Mouse (Mus musculus): ENCODE measurements around the gene Rgl1. TPM values are rescaled to one million over a fixed set of nuclear protein-coding genes. Genes with fewer than 3 reads are reported as not detected.

Gene Rgl1
- polyA plus RNA-seq, 1 experiment from 2014 or later: 63.8 TPM

GRCm38 (mm10) chr1:152619396-152619795, 146.8 kb downstream of the Rgl1 start:
- Histone ChIP-seq H3K4me1 (ENCODE audit: control insufficient read depth, insufficient read depth, low read length) (peaks cover 44% of the 10 kb centered on the region), H3K4me3 (ENCODE audit: low read length) (no peak overlapping the region), H3K27ac (ENCODE audit: low read depth, low read length) (no peak overlapping the region; the same call in 1 of the 2 replicates), H3K36me3 (ENCODE audit: control insufficient read depth, insufficient read depth, low read length) (peaks cover 8% of the 10 kb centered on the region; the same call in 1 of the 2 replicates), H3K9me3 (ENCODE audit: control insufficient read depth, low read length) (no peaks in the 10 kb centered on the region), H3K27me3 (ENCODE audit: control insufficient read depth, insufficient read depth, low read length) (no peaks in the 10 kb centered on the region), H3K4me2 (replicated peaks; ENCODE audit: low read depth, low read length) (no peak overlapping the region; the same call in 1 of the 2 replicates), H3K9ac (ENCODE audit: low read depth, low read length) (no peak overlapping the region)
- 70% methylated on average over 9 of the region's 9 CpGs for WGBS
- no peak for ATAC-seq (ENCODE audit: low FRiP score, low TSS enrichment)

- Histone ChIP-seq H3K9me3 (ENCODE audit: control insufficient read depth, low read length) (no peaks in the 10 kb centered on the region), H3K4me2 (replicated peaks; ENCODE audit: low read depth, low read length) (no peak overlapping the region; the same call in 1 of the 2 replicates), H3K27me3 (ENCODE audit: control insufficient read depth, insufficient read depth, low read length) (no peaks in the 10 kb centered on the region), H3K27ac (ENCODE audit: low read depth, low read length) (no peak overlapping the region; the same call in 1 of the 2 replicates), H3K4me1 (ENCODE audit: control insufficient read depth, insufficient read depth, low read length) (peaks cover 47% of the 10 kb centered on the region), H3K4me3 (ENCODE audit: low read length) (no peak overlapping the region), H3K9ac (ENCODE audit: low read depth, low read length) (no peak overlapping the region), H3K36me3 (ENCODE audit: control insufficient read depth, insufficient read depth, low read length) (peaks cover 8% of the 10 kb centered on the region; the same call in 1 of the 2 replicates)
- ATAC-seq (ENCODE audit: low FRiP score, low TSS enrichment): no peak
- 76% methylated on average over 3 of the region's 3 CpGs for WGBS
These were observed 147.3 kb downstream of the Rgl1 start for GRCm38 (mm10) chr1:152618896-152619295.

- H3K27ac ChIP-seq (ENCODE audit: low read depth, low read length): no peak overlapping the region; the same call in 1 of the 2 replicates
- WGBS: 46% methylated on average over 1 of the region's 1 CpGs
- no peak overlapping the region for H3K9ac ChIP-seq (ENCODE audit: low read depth, low read length)
- no peak for ATAC-seq (ENCODE audit: low FRiP score, low TSS enrichment)
- peaks cover 8% of the 10 kb centered on the region; the same call in 1 of the 2 replicates for H3K36me3 ChIP-seq (ENCODE audit: control insufficient read depth, insufficient read depth, low read length)
- H3K27me3 ChIP-seq (ENCODE audit: control insufficient read depth, insufficient read depth, low read length): no peaks in the 10 kb centered on the region
- no peaks in the 10 kb centered on the region for H3K9me3 ChIP-seq (ENCODE audit: control insufficient read depth, low read length)
- peaks cover 49% of the 10 kb centered on the region for H3K4me1 ChIP-seq (ENCODE audit: control insufficient read depth, insufficient read depth, low read length)
- H3K4me3 ChIP-seq (ENCODE audit: low read length): no peak overlapping the region
- no peak overlapping the region for H3K4me2 ChIP-seq (replicated peaks; ENCODE audit: low read depth, low read length)
These were observed 147.8 kb downstream of the Rgl1 start for GRCm38 (mm10) chr1:152618381-152618780.

GRCm38 (mm10) chr1:152617745-152618342, 148.3 kb downstream of the Rgl1 start:
- Histone ChIP-seq H3K27me3 (ENCODE audit: control insufficient read depth, insufficient read depth, low read length) (no peaks in the 10 kb centered on the region), H3K36me3 (ENCODE audit: control insufficient read depth, insufficient read depth, low read length) (peaks cover 8% of the 10 kb centered on the region; the same call in 1 of the 2 replicates), H3K4me3 (ENCODE audit: low read length) (no peak overlapping the region), H3K4me2 (replicated peaks; ENCODE audit: low read depth, low read length) (no peak overlapping the region), H3K27ac (ENCODE audit: low read depth, low read length) (no peak overlapping the region), H3K9ac (ENCODE audit: low read depth, low read length) (no peak overlapping the region), H3K4me1 (ENCODE audit: control insufficient read depth, insufficient read depth, low read length) (peaks cover 52% of the 10 kb centered on the region), H3K9me3 (ENCODE audit: control insufficient read depth, low read length) (no peaks in the 10 kb centered on the region)
- ATAC-seq (ENCODE audit: low FRiP score, low TSS enrichment): no peak
- WGBS: 69% methylated on average over 10 of the region's 10 CpGs

- Histone ChIP-seq H3K9me3 (ENCODE audit: control insufficient read depth, low read length) (no peaks in the 10 kb centered on the region), H3K27ac (ENCODE audit: low read depth, low read length) (no peak overlapping the region), H3K36me3 (ENCODE audit: control insufficient read depth, insufficient read depth, low read length) (peaks cover 11% of the 10 kb centered on the region; the same call in 1 of the 2 replicates), H3K4me3 (ENCODE audit: low read length) (no peak overlapping the region), H3K9ac (ENCODE audit: low read depth, low read length) (no peak overlapping the region), H3K4me1 (ENCODE audit: control insufficient read depth, insufficient read depth, low read length) (peaks cover 47% of the 10 kb centered on the region), H3K4me2 (replicated peaks; ENCODE audit: low read depth, low read length) (no peak overlapping the region), H3K27me3 (ENCODE audit: control insufficient read depth, insufficient read depth, low read length) (no peaks in the 10 kb centered on the region)
- ATAC-seq (ENCODE audit: low FRiP score, low TSS enrichment): no peak
These were observed 149.4 kb downstream of the Rgl1 start for GRCm38 (mm10) chr1:152616777-152617057.

- H3K9me3 ChIP-seq (ENCODE audit: control insufficient read depth, low read length): no peaks in the 10 kb centered on the region
- no peak overlapping the region for H3K4me3 ChIP-seq (ENCODE audit: low read length)
- H3K27me3 ChIP-seq (ENCODE audit: control insufficient read depth, insufficient read depth, low read length): no peaks in the 10 kb centered on the region
- ATAC-seq (ENCODE audit: low FRiP score, low TSS enrichment): no peak
- no peak overlapping the region for H3K4me2 ChIP-seq (replicated peaks; ENCODE audit: low read depth, low read length)
- 78% methylated on average over 10 of the region's 10 CpGs for WGBS
- H3K27ac ChIP-seq (ENCODE audit: low read depth, low read length): 0 out of 2 replicates have a peak overlapping the region, but pooled peaks have one; percentile 19
- peaks cover 48% of the 10 kb centered on the region for H3K4me1 ChIP-seq (ENCODE audit: control insufficient read depth, insufficient read depth, low read length)
- H3K36me3 ChIP-seq (ENCODE audit: control insufficient read depth, insufficient read depth, low read length): peaks cover 11% of the 10 kb centered on the region; the same call in 1 of the 2 replicates
- no peak overlapping the region for H3K9ac ChIP-seq (ENCODE audit: low read depth, low read length)
These were observed 150.0 kb downstream of the Rgl1 start for GRCm38 (mm10) chr1:152615987-152616776.

- no peaks in the 10 kb centered on the region for H3K27me3 ChIP-seq (ENCODE audit: control insufficient read depth, insufficient read depth, low read length)
- H3K4me3 ChIP-seq (ENCODE audit: low read length): no peak overlapping the region
- no peaks in the 10 kb centered on the region for H3K9me3 ChIP-seq (ENCODE audit: control insufficient read depth, low read length)
- no peak for ATAC-seq (ENCODE audit: low FRiP score, low TSS enrichment)
- H3K4me1 ChIP-seq (ENCODE audit: control insufficient read depth, insufficient read depth, low read length): peaks cover 51% of the 10 kb centered on the region
- H3K36me3 ChIP-seq (ENCODE audit: control insufficient read depth, insufficient read depth, low read length): peaks cover 6% of the 10 kb centered on the region; the same call in 1 of the 2 replicates
- no peak overlapping the region for H3K9ac ChIP-seq (ENCODE audit: low read depth, low read length)
- H3K27ac ChIP-seq (ENCODE audit: low read depth, low read length): 0 out of 2 replicates have a peak overlapping the region, but pooled peaks have one; percentile 47
- H3K4me2 ChIP-seq (replicated peaks; ENCODE audit: low read depth, low read length): no peak overlapping the region
- WGBS: 63% methylated on average over 7 of the region's 7 CpGs
These were observed 151.3 kb downstream of the Rgl1 start for GRCm38 (mm10) chr1:152614743-152615380.

GRCm38 (mm10) chr1:152613158-152613857, 152.8 kb downstream of the Rgl1 start:
- H3K36me3 ChIP-seq (ENCODE audit: control insufficient read depth, insufficient read depth, low read length): peaks cover 3% of the 10 kb centered on the region; the same call in 1 of the 2 replicates
- ATAC-seq (ENCODE audit: low FRiP score, low TSS enrichment): no peak
- no peak overlapping the region for H3K4me3 ChIP-seq (ENCODE audit: low read length)
- no peaks in the 10 kb centered on the region for H3K9me3 ChIP-seq (ENCODE audit: control insufficient read depth, low read length)
- no peak overlapping the region for H3K9ac ChIP-seq (ENCODE audit: low read depth, low read length)
- WGBS: 68% methylated on average over 16 of the region's 16 CpGs
- H3K27me3 ChIP-seq (ENCODE audit: control insufficient read depth, insufficient read depth, low read length): no peaks in the 10 kb centered on the region
- peaks cover 39% of the 10 kb centered on the region for H3K4me1 ChIP-seq (ENCODE audit: control insufficient read depth, insufficient read depth, low read length)
- peak overlapping the region; percentile 25; the same call in 1 of the 2 replicates for H3K27ac ChIP-seq (ENCODE audit: low read depth, low read length)
- H3K4me2 ChIP-seq (replicated peaks; ENCODE audit: low read depth, low read length): no peak overlapping the region
